Mouse (Mus musculus) embryonic facial prominence, embryonic 11.5 days (tissue): Measurements from ENCODE around the gene Sin3a. TPM values are rescaled to one million over a fixed set of nuclear protein-coding genes. Genes with fewer than 3 reads are reported as not detected.

Source experiments
- ATAC-seq: fragments of 200-750 bp; cut with Nextera tagmentation; replicated peaks from 2 replicates; pipeline ENCODE4 v1.8.0; 2017; ENCODE audit warnings: low read depth; ENCODE audit not compliant: insufficient number of reproducible peaks, low FRiP score, low TSS enrichment
- DNase-seq: peaks from one replicate; pipeline ENCODE4 v3.0.0-alpha.2; 2015; ENCODE audit warnings: low spot score
- H3K27ac ChIP-seq: fragments of 300-500 bp; sonication (generic); replicated peaks from 2 replicates; pipeline ENCODE4 v1.5.1; 2014; ENCODE audit warnings: mild to moderate bottlenecking, low read depth, low read length, control low read depth
- H3K27me3 ChIP-seq: fragments of 300-500 bp; sonication (generic); 2 replicates; pipeline ENCODE4 v1.6.1; 2014; ENCODE audit warnings: mild to moderate bottlenecking, low read length, moderate library complexity, mixed read lengths; ENCODE audit not compliant: control insufficient read depth, insufficient read depth
- H3K36me3 ChIP-seq: fragments of 300-500 bp; sonication (generic); replicated peaks from 2 replicates; pipeline ENCODE4 v1.6.1; 2014; ENCODE audit warnings: low read depth, mild to moderate bottlenecking, low read length, moderate library complexity, mixed read lengths; ENCODE audit not compliant: control insufficient read depth, insufficient read depth
- H3K4me1 ChIP-seq: fragments of 300-500 bp; sonication (generic); 2 replicates; pipeline ENCODE4 v1.6.1; 2014; ENCODE audit warnings: low read length, mixed read lengths; ENCODE audit not compliant: control insufficient read depth, insufficient read depth
- H3K4me2 ChIP-seq: fragments of 300-500 bp; sonication (generic); 2 replicates; pipeline ENCODE4 v1.6.1; 2014; ENCODE audit warnings: low read depth, mild to moderate bottlenecking, control low read depth, low read length, moderate library complexity
- H3K4me3 ChIP-seq: fragments of 300-500 bp; sonication (generic); 2 replicates; pipeline ENCODE4 v1.5.1; 2014; ENCODE audit warnings: low read depth, low read length, control low read depth
- H3K9ac ChIP-seq: fragments of 300-500 bp; sonication (generic); replicated peaks from 2 replicates; pipeline ENCODE4 v1.6.1; 2014; ENCODE audit warnings: mild to moderate bottlenecking, control low read depth, low read length
- H3K9me3 ChIP-seq: fragments of 300-500 bp; sonication (generic); replicated peaks from 2 replicates; pipeline ENCODE4 v1.6.1; 2016; ENCODE audit warnings: mild to moderate bottlenecking, low read length, inconsistent platforms, mixed read lengths; ENCODE audit not compliant: control insufficient read depth
- WGBS: fragments of 180-500 bp; shearing (Covaris S2); extraction: QIAGEN DNeasy Blood & Tissue Kit; methylation state at CpG from one replicate; pipeline ENCODE4 v1.1.7; 2014; 5-methylcytosine and 5-hydroxymethylcytosine counted together
- polyA plus RNA-seq: library from polyadenylated mRNA; unstranded; fragments of >200 nt; fragmentation: Nextera tagmentation; extraction: Ambion mirVana; gene quantifications from 2 replicates; pipeline ENCODE4 v1.2.1, GENCODE M21; 2014

Sin3a gene
- polyA plus RNA-seq, 1 experiment from 2014 or later = 58.3 TPM

DNA sequence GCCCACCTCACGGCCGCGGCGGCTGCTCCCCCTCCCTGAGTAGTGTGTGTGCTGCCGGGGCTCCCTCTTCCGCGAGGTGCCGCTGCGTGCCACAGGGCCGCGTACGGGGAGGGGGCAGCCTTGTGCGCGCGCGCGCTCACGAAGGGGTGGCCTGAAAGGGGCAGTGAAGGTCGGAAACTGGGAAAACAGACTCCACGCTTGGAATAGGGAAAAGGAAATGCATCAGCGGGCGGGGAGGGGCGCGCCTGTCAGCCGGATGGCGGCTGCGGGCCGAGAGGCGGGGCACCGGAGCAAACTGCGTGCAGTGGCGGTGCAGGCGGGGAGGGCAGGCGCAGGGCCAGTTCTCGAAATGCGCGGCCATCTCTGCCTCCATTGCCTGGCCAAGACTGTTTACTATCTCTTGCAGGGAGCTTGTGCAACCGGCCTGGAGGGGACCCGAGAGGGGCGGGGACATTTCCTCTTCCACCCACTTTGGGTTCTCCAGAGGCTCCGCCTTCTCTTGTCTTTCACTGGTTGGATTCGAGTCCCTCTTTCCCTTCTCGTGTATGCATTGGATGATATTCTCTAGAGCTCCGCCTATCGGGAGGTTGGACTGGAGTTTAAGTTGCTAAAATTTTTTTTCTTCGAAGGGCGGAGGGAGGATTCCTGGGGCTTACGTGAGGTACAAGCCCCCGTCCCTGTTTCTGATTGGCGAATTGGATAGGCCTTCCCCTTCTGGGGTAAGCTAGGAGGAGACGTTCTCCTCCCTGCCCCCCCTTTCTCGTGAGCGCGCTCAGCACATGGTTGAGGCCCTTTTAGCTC lies 1.3 kb downstream of the Sin3a start:
- Histone ChIP-seq H3K9me3 (no peaks in the 10 kb centered on the region), H3K4me1 (no peaks in the 10 kb centered on the region), H3K4me3 (peak overlapping the region; percentile 77), H3K27me3 (no peaks in the 10 kb centered on the region), H3K36me3 (no peaks in the 10 kb centered on the region), H3K9ac (peak overlapping the region; percentile 77), H3K4me2 (peak overlapping the region; percentile 81), H3K27ac (peak overlapping the region; percentile 96)
- under 1% methylated on average over 52 of the region's 54 CpGs for WGBS
- DNase-seq = peak; percentile 100
- ATAC-seq = peak; percentile 74

DNA sequence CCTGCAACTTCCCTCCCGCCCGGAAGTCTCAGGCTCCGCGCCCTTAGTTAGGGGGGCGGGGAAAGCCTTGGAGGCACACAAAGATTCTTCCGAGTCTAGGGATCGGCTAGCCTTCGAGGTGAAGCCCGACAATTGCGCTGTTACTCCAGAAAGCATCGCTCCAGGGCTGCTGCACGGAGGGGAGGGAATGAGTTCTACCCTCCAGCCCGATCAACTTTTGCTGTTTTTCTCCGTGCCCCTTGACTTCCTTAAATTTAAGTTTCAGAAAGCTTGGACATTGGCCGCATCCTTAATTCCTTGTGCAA lies 1.9 kb downstream of the Sin3a start:
- Histone ChIP-seq H3K36me3 (no peaks in the 10 kb centered on the region), H3K27me3 (no peaks in the 10 kb centered on the region), H3K9ac (peak overlapping the region; percentile 77), H3K9me3 (no peaks in the 10 kb centered on the region), H3K4me1 (no peaks in the 10 kb centered on the region), H3K4me2 (peak overlapping the region; percentile 69), H3K4me3 (peak overlapping the region; percentile 77), H3K27ac (peak overlapping the region; percentile 63)
- ATAC-seq = no peak
- DNase-seq = no peak
- under 1% methylated on average over 15 of the region's 15 CpGs for WGBS

DNA sequence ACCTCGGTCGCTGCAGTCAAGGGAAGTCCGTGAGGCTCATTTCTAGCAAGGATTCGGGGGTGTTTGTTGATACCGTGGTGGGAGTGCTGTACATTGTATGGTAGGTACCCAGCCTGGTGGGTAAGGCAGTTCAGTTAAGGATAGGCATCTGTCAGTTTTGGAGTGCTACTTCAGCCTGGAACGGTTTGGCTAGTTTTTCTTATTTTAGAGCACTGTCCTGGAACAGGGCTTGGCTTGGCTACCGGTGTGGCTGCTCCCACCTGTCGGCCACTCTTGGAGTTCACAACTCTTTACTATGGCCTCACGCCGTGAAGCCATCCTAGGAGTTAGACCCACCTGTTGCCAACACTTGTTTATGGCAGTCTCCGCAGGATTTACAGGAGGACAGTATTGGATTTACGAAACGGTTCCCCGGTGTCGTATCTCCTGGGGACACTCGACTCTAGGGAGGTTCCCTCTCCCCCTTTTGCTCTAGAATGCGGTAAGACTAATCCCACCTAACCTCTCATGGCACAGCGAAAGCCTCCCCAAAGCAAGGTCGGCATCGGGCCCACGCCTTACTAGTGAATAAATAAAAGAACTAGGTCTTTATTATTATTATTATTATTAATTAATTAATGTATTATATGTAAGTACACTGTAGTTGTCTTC lies 2.5 kb downstream of the Sin3a start:
- Histone ChIP-seq H3K9me3 (no peaks in the 10 kb centered on the region), H3K36me3 (no peaks in the 10 kb centered on the region), H3K4me3 (peak overlapping the region; percentile 77), H3K4me1 (no peaks in the 10 kb centered on the region), H3K27ac (peak overlapping the region; percentile 63), H3K27me3 (no peaks in the 10 kb centered on the region), H3K9ac (peak overlapping the region; percentile 77), H3K4me2 (peak overlapping the region; percentile 69)
- DNase-seq = peak; percentile 55
- ATAC-seq = no peak
- WGBS = 4% methylated on average over 21 of the region's 21 CpGs

DNA sequence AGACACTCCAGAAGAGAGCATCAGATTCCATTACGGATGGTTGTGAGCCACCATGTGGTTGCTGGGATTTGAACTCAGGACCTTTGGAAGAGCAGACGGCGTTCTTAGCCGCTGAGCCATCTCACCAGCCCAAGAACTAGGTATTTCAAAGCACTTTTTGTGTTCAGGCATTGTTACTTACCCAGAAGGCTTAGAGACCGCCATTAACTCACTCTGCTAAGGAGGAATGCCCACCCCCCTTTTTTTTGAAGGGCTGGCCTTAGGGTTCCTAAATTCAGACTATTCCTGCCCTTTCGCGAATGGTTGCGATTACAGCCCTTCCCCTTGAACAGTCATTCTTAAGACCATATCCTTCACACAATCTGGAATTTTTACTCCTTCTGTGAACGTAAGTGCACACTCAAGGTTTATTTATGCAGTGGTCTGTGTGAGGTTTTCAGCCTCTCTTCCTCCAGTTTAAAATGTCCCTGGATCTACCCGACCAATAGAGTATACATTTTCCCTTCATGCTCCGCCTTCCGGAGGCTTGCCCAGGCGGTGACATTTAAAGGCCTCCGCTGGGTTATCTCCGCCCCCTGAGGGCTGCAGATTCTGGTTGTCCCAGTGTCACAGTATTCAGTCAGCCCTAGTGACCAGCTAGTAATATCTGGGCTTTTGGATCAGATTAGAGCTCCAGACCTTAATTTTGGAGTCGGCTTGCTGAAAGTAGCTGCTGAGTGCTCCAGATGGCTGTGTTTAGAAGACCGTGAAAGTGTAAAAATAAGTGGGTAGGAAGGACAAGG lies 3.2 kb downstream of the Sin3a start:
- Histone ChIP-seq H3K9ac (no peak overlapping the region; the same call in 1 of the 2 replicates), H3K27me3 (no peaks in the 10 kb centered on the region), H3K27ac (peak overlapping the region; percentile 63), H3K4me2 (peak overlapping the region; percentile 69), H3K36me3 (no peaks in the 10 kb centered on the region), H3K9me3 (no peaks in the 10 kb centered on the region), H3K4me1 (no peaks in the 10 kb centered on the region), H3K4me3 (peak overlapping the region; percentile 77)
- WGBS = 6% methylated on average over 17 of the region's 17 CpGs
- ATAC-seq (no peak), DNase-seq (peak; percentile 72)

DNA sequence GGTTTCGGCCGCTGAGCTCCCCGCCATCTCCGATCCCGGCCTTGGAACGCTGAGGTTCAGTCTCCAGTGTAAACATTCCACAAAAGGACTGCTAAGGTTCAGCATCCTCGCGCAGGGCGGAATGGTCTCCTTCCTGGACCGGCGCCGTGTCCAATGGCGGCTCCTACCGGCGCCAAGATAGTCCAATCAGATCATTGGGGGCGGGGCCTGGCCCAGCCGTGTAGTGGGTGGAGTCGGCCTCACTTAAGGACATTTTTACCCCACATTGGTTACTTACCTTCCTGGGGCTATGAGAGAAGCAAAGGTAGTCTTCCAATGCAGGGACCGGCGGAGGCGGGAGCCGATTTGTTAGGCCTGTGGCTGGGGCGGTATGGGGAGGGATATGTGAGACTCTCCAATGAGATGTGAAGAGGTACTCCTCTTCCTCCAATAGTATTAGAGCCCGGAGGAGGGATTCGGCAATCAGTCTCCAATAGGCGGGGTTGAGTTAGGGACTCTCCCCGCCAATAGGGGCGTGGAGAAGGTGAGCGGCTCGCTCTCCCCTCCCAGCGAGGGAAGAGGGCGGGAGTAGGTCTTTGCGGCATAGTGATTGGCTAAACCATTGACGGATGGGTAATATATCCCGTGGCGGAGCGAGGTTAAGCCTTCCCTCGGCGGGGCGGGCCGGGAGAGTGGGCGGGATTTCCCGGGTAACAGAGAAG lies 4.0 kb downstream of the Sin3a start:
- ATAC-seq (peak; percentile 85), DNase-seq (peak; percentile 99)
- peak overlapping the region; percentile 97 for H3K27ac ChIP-seq
- H3K9me3 ChIP-seq = no peaks in the 10 kb centered on the region
- H3K9ac ChIP-seq = peak overlapping the region; percentile 87
- H3K4me2 ChIP-seq = peak overlapping the region; percentile 71
- H3K27me3 ChIP-seq = no peaks in the 10 kb centered on the region
- WGBS = under 1% methylated on average over 39 of the region's 43 CpGs
- H3K4me3 ChIP-seq = peak overlapping the region; percentile 91
- H3K36me3 ChIP-seq = no peaks in the 10 kb centered on the region
- H3K4me1 ChIP-seq = no peaks in the 10 kb centered on the region

DNA sequence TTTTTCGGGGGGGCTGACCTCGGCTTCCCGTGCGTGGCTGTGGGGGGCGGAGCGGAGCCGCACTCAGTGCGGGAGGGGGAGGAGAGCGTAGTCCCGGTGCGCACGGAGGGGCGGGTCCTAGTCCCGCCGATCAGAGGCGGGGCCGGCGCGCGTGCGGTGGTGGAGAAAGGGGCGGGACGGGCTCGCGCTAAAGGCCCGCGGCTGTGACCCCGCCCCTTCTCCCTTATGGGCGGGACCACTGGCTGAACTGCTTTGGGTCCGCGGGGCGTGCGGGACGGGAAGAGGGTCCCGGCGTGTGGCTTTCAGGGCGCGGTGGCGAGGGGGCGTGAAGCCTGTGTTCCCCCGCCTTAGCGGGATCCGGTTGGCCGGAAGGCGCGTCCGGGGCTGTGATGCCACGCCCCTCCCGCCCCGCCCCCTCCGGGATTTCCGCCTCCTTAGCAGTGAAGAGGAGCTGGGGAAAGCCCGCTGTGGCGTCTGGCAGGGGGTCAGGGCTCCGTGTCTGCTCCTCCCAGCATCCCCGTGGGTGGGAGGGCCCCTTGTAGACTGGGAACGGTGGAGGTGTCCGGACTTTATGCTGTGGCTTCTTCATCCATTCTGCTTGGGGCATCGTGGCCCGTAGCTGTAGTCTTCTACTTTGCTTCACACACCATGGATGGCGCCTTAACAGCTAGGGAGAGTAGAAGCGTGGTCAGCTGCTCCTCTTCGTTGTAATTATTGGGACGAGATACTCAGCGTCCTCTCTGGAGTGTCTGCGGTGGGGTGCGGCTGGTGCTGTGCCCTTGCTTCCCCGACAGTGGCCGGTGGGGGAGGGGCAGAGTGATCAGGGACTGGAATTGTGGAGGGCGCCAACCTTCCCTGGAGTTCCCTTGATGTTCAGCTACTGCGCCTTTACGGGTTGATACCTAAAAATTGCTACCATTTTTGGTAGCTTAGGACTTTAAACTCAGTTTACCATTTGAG lies 5.1 kb downstream of the Sin3a start:
- Histone ChIP-seq H3K4me1 (no peaks in the 10 kb centered on the region), H3K9ac (peak overlapping the region; percentile 87), H3K4me2 (peak overlapping the region; percentile 71), H3K36me3 (no peaks in the 10 kb centered on the region), H3K27ac (peak overlapping the region; percentile 97), H3K27me3 (no peaks in the 10 kb centered on the region), H3K4me3 (peak overlapping the region; percentile 91), H3K9me3 (no peaks in the 10 kb centered on the region)
- ATAC-seq (peak; percentile 11; the same call in 1 of the 2 replicates), DNase-seq (peak; percentile 87)
- under 1% methylated on average over 62 of the region's 72 CpGs for WGBS

DNA sequence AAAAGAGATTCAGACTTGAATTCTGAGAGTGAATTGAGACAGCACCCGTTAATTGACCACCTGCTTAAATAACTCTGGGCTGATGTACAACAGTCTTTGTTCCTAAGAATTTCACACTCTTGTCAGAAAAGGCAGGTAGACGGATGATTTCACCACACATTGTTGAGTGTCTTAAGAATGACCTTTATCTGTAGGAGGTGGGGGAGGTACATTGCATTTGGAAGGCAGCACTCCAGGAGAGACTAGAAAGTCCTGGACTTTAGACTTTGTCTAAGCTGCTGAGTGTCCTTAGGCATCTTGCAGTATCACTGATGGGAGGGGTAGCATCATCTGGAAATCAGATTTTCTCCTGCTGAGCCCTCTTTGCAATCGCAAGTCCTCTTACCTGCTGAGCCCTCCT lies 10.4 kb downstream of the Sin3a start:
- 85% methylated on average over 3 of the region's 3 CpGs for WGBS
- Histone ChIP-seq H3K27ac (no peak overlapping the region), H3K9me3 (no peaks in the 10 kb centered on the region), H3K4me1 (no peaks in the 10 kb centered on the region), H3K27me3 (no peaks in the 10 kb centered on the region), H3K4me3 (no peak overlapping the region), H3K36me3 (peaks cover 3% of the 10 kb centered on the region; the same call in 1 of the 2 replicates), H3K9ac (no peak overlapping the region), H3K4me2 (no peak overlapping the region)
- no peak for ATAC-seq
- no peak for DNase-seq
